Mouse (Mus musculus) hindbrain, embryonic 16.5 days (tissue): ENCODE data around the gene Olfr572. TPM values are rescaled to one million over a fixed set of nuclear protein-coding genes. Genes with fewer than 3 reads are reported as not detected.

Source experiments
- polyA plus RNA-seq: library from polyadenylated mRNA; unstranded; fragments of >200 nt; fragmentation: Nextera tagmentation; extraction: Ambion mirVana; gene quantifications from 2 replicates; pipeline ENCODE4 v1.2.1, GENCODE M21; 2015

Gene Olfr572
- polyA plus RNA-seq, 1 experiment from 2014 or later, result not detected

Other genes starting within 250 kb of the Olfr572 start
- 6.5 and 9.7 TPM in 2 replicates for gene Trim68, start 237.1 kb upstream of the Olfr572 start, polyA plus RNA-seq
- gene Olfr557, start 228.5 kb upstream of the Olfr572 start, polyA plus RNA-seq, result not detected in 2 replicates
- 0.16 and 0.22 TPM in 2 replicates for gene Olfr558, start 222.2 kb upstream of the Olfr572 start, polyA plus RNA-seq
- gene Olfr33, start 205.3 kb upstream of the Olfr572 start, polyA plus RNA-seq, result not detected in 2 replicates
- gene Olfr559, start 196.9 kb upstream of the Olfr572 start, polyA plus RNA-seq, result not detected in 2 replicates
- gene Olfr560, start 165.0 kb upstream of the Olfr572 start, polyA plus RNA-seq, result not detected in 2 replicates
- 0.10 and 0.11 TPM in 2 replicates for gene Olfr78, start 164.9 kb upstream of the Olfr572 start, polyA plus RNA-seq
- gene Olfr561, start 153.2 kb upstream of the Olfr572 start, polyA plus RNA-seq, result not detected in 2 replicates
- gene Olfr564, start 120.9 kb upstream of the Olfr572 start, polyA plus RNA-seq, result not detected in 2 replicates
- not detected in 2 replicates for gene Olfr566, start 65.6 kb upstream of the Olfr572 start, polyA plus RNA-seq
- not detected in 2 replicates for gene Olfr568, start 47.3 kb upstream of the Olfr572 start, polyA plus RNA-seq
- not detected in 2 replicates for gene Olfr569, start 33.5 kb upstream of the Olfr572 start, polyA plus RNA-seq
- 0.15 and 0.40 TPM in 2 replicates for gene Olfr570, start 29.8 kb upstream of the Olfr572 start, polyA plus RNA-seq
- not detected in 2 replicates for gene Olfr571, start 6.9 kb upstream of the Olfr572 start, polyA plus RNA-seq
- gene Olfr573-ps1, start 18.2 kb downstream of the Olfr572 start, polyA plus RNA-seq, result not detected in 2 replicates
- gene Olfr574, start 24.1 kb downstream of the Olfr572 start, polyA plus RNA-seq, result 0.25 TPM in 1 of 2 replicates, not detected in the other
- not detected in 2 replicates for gene Olfr575, start 34.4 kb downstream of the Olfr572 start, polyA plus RNA-seq
- not detected in 2 replicates for gene Olfr576, start 38.3 kb downstream of the Olfr572 start, polyA plus RNA-seq
- not detected in 2 replicates for gene Olfr577, start 51.5 kb downstream of the Olfr572 start, polyA plus RNA-seq
- not detected in 2 replicates for gene Olfr578, start 64.9 kb downstream of the Olfr572 start, polyA plus RNA-seq
- gene Olfr582, start 113.6 kb downstream of the Olfr572 start, polyA plus RNA-seq, result not detected in 2 replicates
- gene Olfr583, start 126.9 kb downstream of the Olfr572 start, polyA plus RNA-seq, result not detected in 2 replicates
- not detected in 2 replicates for gene Olfr584, start 157.5 kb downstream of the Olfr572 start, polyA plus RNA-seq
- gene Olfr585, start 173.3 kb downstream of the Olfr572 start, polyA plus RNA-seq, result not detected in 2 replicates
- gene Olfr586, start 201.2 kb downstream of the Olfr572 start, polyA plus RNA-seq, result not detected in 2 replicates
- gene Olfr588-ps1, start 216.5 kb downstream of the Olfr572 start, polyA plus RNA-seq, result not detected in 2 replicates
- gene Olfr589, start 231.9 kb downstream of the Olfr572 start, polyA plus RNA-seq, result not detected in 2 replicates